Mouse (Mus musculus): ENCODE results near the gene Mfap5.

DNA sequence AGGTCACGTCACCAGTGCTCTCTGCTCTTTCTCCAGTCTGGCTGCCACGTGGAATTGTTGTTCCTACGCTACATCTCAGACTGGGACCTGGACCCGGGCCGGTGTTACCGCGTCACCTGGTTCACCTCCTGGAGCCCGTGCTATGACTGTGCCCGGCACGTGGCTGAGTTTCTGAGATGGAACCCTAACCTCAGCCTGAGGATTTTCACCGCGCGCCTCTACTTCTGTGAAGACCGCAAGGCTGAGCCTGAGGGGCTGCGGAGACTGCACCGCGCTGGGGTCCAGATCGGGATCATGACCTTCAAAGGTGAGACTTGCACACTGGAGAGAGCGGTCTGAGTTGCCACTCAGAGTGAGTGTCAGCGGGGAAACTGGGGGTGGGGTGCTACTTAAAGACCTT lies 55.4 kb downstream of the Mfap5 start:
- TF ChIP-seq CTCF (IDR thresholded peaks at IDR 0.05; ENCODE audit: low read depth, low read length) (no peak), POLR2A (IDR thresholded peaks at IDR 0.05; ENCODE audit: borderline replicate concordance, low read depth, low read length) (no peak)
